Mouse (Mus musculus) midbrain, embryonic 15.5 days (tissue): ENCODE measurements around the gene Fgfr2. TPM values are rescaled to one million over a fixed set of nuclear protein-coding genes. Genes with fewer than 3 reads are reported as not detected.

Source experiments
- ATAC-seq: fragments of 200-750 bp; cut with Nextera tagmentation; replicated peaks from 2 replicates; pipeline ENCODE4 v1.8.0; 2017; ENCODE audit warnings: moderate TSS enrichment
- H3K27ac ChIP-seq: fragments of 300-500 bp; sonication (generic); 2 replicates; pipeline ENCODE4 v1.5.1; 2015; ENCODE audit warnings: mild to moderate bottlenecking, inconsistent platforms
- H3K27me3 ChIP-seq: fragments of 300-500 bp; sonication (generic); replicated peaks from 2 replicates; pipeline ENCODE4 v1.6.1; 2015; ENCODE audit warnings: inconsistent platforms
- H3K36me3 ChIP-seq: fragments of 300-500 bp; sonication (generic); replicated peaks from 2 replicates; pipeline ENCODE4 v1.6.1; 2015; ENCODE audit warnings: inconsistent platforms
- H3K4me1 ChIP-seq: fragments of 300-500 bp; sonication (generic); 2 replicates; pipeline ENCODE4 v1.6.1; 2015; ENCODE audit warnings: inconsistent platforms
- H3K4me2 ChIP-seq: fragments of 300-500 bp; sonication (generic); 2 replicates; pipeline ENCODE4 v1.6.1; 2015; ENCODE audit warnings: inconsistent platforms, mild to moderate bottlenecking, moderate library complexity
- H3K4me3 ChIP-seq: fragments of 300-500 bp; sonication (generic); 2 replicates; pipeline ENCODE4 v1.5.1; 2015; ENCODE audit warnings: mild to moderate bottlenecking, inconsistent platforms
- H3K9ac ChIP-seq: fragments of 300-500 bp; sonication (generic); 2 replicates; pipeline ENCODE4 v1.6.1; 2015; ENCODE audit warnings: mild to moderate bottlenecking, inconsistent platforms
- H3K9me3 ChIP-seq: fragments of 300-500 bp; sonication (generic); 2 replicates; pipeline ENCODE4 v1.6.1; 2016; ENCODE audit warnings: inconsistent platforms
- WGBS: fragments of 180-500 bp; shearing (Covaris S2); methylation state at CpG from one replicate; pipeline ENCODE4 v1.1.7; 2015; ENCODE audit warnings: mixed read lengths; 5-methylcytosine and 5-hydroxymethylcytosine counted together
- polyA plus RNA-seq: library from polyadenylated mRNA; unstranded; fragments of >200 nt; fragmentation: Nextera tagmentation; extraction: Ambion mirVana; gene quantifications from 2 replicates; pipeline ENCODE4 v1.2.1, GENCODE M21; 2015

The Fgfr2 gene
- polyA plus RNA-seq, 1 experiment from 2014 or later: 23.3 TPM

GRCm38 (mm10) chr7:133007343-133007742 is 115.8 kb downstream of the Fgfr2 start:
- H3K27me3 ChIP-seq: no peaks in the 10 kb centered on the region
- no peaks in the 10 kb centered on the region for H3K36me3 ChIP-seq
- no peak overlapping the region for H3K27ac ChIP-seq
- WGBS: 81% methylated on average over 11 of the region's 11 CpGs
- no peak overlapping the region for H3K4me2 ChIP-seq
- no peak overlapping the region for H3K4me3 ChIP-seq
- no peaks in the 10 kb centered on the region for H3K9me3 ChIP-seq
- no peak for ATAC-seq
- peaks cover 43% of the 10 kb centered on the region for H3K4me1 ChIP-seq
- no peak overlapping the region for H3K9ac ChIP-seq

- H3K27me3 ChIP-seq: no peaks in the 10 kb centered on the region
- 87% methylated on average over 7 of the region's 7 CpGs for WGBS
- H3K4me3 ChIP-seq: no peak overlapping the region
- no peak overlapping the region for H3K27ac ChIP-seq
- H3K4me1 ChIP-seq: peaks cover 33% of the 10 kb centered on the region
- no peak for ATAC-seq
- H3K9me3 ChIP-seq: no peaks in the 10 kb centered on the region
- no peaks in the 10 kb centered on the region for H3K36me3 ChIP-seq
- H3K4me2 ChIP-seq: no peak overlapping the region
- H3K9ac ChIP-seq: no peak overlapping the region
Measured at GRCm38 (mm10) chr7:133005772-133006171, 117.4 kb downstream of the Fgfr2 start.

- Histone ChIP-seq H3K27me3 (no peaks in the 10 kb centered on the region), H3K4me2 (no peak overlapping the region), H3K4me1 (peaks cover 20% of the 10 kb centered on the region), H3K27ac (0 out of 2 replicates have a peak overlapping the region, but pooled peaks have one; percentile 15), H3K36me3 (peaks cover 7% of the 10 kb centered on the region), H3K4me3 (no peak overlapping the region), H3K9me3 (no peaks in the 10 kb centered on the region), H3K9ac (no peak overlapping the region)
- 20% methylated on average over 3 of the region's 3 CpGs for WGBS
- ATAC-seq: no peak
Measured at GRCm38 (mm10) chr7:133003421-133003820, 119.7 kb downstream of the Fgfr2 start.

DNA sequence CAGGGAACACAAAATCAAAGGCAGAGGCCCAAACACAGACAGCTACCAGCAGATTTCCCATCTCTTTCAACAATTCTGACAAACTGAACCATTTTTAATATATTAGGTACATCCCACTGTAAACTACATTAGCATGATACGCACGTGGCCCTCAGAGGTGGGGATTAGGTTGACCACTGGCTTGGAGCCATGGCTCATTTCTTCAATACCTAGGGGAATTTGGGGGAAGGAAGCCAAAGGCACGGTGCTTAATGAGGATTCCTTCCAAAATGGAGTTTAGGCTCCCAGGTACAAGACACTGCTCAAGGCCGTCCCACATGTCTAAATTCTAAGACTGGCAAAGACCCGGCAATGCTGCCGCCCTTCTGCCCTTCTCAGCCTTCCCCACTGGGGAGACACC is 120.9 kb downstream of the Fgfr2 start:
- H3K4me1 ChIP-seq: peaks cover 19% of the 10 kb centered on the region
- H3K4me2 ChIP-seq: no peak overlapping the region
- H3K9me3 ChIP-seq: no peaks in the 10 kb centered on the region
- ATAC-seq: no peak
- no peak overlapping the region for H3K27ac ChIP-seq
- peaks cover 7% of the 10 kb centered on the region for H3K36me3 ChIP-seq
- no peak overlapping the region for H3K4me3 ChIP-seq
- no peaks in the 10 kb centered on the region for H3K27me3 ChIP-seq
- H3K9ac ChIP-seq: no peak overlapping the region
- WGBS: 79% methylated on average over 6 of the region's 6 CpGs

DNA sequence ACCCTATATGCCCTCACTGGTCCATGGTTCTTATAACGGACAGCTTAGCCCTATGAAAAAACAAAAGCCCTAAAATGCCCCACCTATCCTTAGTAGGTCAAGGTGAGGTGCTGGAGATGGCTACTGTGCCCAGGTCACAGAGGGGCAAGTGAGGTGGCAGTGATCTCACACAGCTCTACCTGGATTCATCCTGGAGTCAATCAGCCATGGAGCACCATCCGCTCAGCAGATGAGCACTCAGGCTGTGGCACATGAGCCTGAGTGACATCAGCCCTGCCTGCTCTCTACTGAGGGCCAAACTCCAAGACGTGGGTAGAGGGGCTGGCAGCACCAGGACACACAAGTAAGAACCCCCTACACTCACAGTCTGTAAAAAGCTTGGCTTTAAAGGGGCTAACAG is 121.8 kb downstream of the Fgfr2 start:
- H3K4me2 ChIP-seq: no peak overlapping the region
- no peak overlapping the region for H3K27ac ChIP-seq
- H3K9me3 ChIP-seq: no peaks in the 10 kb centered on the region
- no peak overlapping the region for H3K4me3 ChIP-seq
- 91% methylated on average over 3 of the region's 3 CpGs for WGBS
- H3K27me3 ChIP-seq: no peaks in the 10 kb centered on the region
- ATAC-seq: no peak
- H3K9ac ChIP-seq: no peak overlapping the region
- peaks cover 19% of the 10 kb centered on the region for H3K4me1 ChIP-seq
- peaks cover 7% of the 10 kb centered on the region for H3K36me3 ChIP-seq

DNA sequence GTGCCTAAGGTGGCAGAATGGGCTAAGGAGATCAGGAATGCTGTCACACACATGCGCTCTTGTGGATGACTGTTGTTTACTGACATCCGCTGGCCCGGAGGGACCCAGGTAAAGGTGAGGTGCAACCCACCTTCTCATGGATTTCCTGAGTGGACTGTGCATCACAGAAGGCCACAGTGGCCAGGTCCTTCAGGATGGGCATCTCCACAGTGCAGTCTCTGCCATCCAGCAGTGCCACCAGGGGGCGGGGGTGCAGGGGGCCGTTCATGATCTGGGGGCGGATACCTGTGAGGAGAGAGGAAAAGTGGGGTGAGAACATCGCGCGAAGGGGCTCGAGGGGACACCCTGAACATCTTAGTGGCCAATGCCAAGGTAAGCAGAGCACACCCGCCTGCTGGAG is 124.1 kb downstream of the Fgfr2 start:
- Histone ChIP-seq H3K27ac (no peak overlapping the region), H3K9ac (no peak overlapping the region), H3K4me1 (peaks cover 29% of the 10 kb centered on the region), H3K9me3 (no peaks in the 10 kb centered on the region), H3K27me3 (no peaks in the 10 kb centered on the region), H3K4me3 (no peak overlapping the region), H3K36me3 (peaks cover 7% of the 10 kb centered on the region), H3K4me2 (no peak overlapping the region)
- WGBS: 94% methylated on average over 11 of the region's 11 CpGs
- no peak for ATAC-seq

DNA sequence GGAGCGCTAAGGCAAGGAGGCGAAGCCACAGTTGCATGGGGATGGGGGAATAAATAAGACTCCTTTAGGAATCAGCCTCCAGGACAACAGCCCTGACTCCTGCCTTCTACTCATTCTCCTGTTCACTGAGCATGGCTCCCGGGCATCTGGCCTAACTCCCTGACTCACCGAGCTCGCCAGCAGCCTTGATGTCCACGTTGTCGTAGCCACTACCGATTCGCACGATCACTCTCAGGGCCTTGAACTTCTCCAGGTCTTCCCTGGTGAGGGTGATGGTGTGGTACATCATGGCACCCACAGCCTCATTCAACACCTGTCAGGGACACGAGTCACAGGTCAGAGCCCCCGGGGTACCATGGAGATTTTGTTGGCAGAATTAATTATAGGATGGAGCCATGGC is 124.5 kb downstream of the Fgfr2 start:
- no peak for ATAC-seq
- H3K9me3 ChIP-seq: no peaks in the 10 kb centered on the region
- peaks cover 7% of the 10 kb centered on the region for H3K36me3 ChIP-seq
- H3K27ac ChIP-seq: no peak overlapping the region
- no peak overlapping the region for H3K4me3 ChIP-seq
- no peak overlapping the region for H3K4me2 ChIP-seq
- H3K9ac ChIP-seq: no peak overlapping the region
- WGBS: 96% methylated on average over 12 of the region's 12 CpGs
- H3K27me3 ChIP-seq: no peaks in the 10 kb centered on the region
- H3K4me1 ChIP-seq: peaks cover 28% of the 10 kb centered on the region

GRCm38 (mm10) chr7:132996391-132996790 is 126.8 kb downstream of the Fgfr2 start:
- no peak overlapping the region for H3K4me2 ChIP-seq
- no peak overlapping the region for H3K9ac ChIP-seq
- no peaks in the 10 kb centered on the region for H3K27me3 ChIP-seq
- no peak for ATAC-seq
- H3K27ac ChIP-seq: no peak overlapping the region
- 93% methylated on average over 5 of the region's 5 CpGs for WGBS
- peaks cover 10% of the 10 kb centered on the region; the same call in 1 of the 2 replicates for H3K4me1 ChIP-seq
- H3K9me3 ChIP-seq: no peaks in the 10 kb centered on the region
- peaks cover 7% of the 10 kb centered on the region for H3K36me3 ChIP-seq
- H3K4me3 ChIP-seq: no peak overlapping the region

DNA sequence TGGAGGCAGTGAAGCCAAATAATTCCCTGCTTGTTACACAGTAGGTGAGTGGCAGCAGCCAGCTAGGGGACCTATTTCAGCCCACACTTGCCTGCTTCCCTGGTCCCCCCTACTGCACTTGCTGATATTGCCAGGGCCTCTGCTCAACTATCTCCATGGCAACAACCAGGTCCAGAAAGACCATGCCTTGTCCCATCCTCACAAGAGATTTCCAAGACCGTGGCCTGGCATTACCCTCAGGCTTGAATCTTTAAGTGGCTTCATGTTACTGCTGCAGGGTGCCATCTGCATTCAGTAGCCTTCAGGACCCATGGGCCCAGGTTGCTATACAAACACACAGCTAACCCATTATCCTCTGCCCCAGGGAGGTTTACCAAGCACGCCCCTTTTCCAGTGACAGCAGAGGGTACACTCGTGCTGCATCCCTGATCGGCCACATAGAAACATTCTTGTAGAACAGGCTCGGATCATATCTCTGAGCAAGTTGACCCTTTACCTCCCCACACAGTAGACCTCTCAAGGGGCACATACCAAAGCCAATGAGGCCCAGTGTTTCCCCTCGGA is 128.4 kb downstream of the Fgfr2 start:
- peak; percentile 59 for ATAC-seq
- H3K4me2 ChIP-seq: no peak overlapping the region
- H3K4me1 ChIP-seq: peaks cover 10% of the 10 kb centered on the region; the same call in 1 of the 2 replicates
- H3K9ac ChIP-seq: no peak overlapping the region
- WGBS: 51% methylated on average over 6 of the region's 6 CpGs
- H3K36me3 ChIP-seq: peaks cover 12% of the 10 kb centered on the region
- no peak overlapping the region for H3K4me3 ChIP-seq
- peak overlapping the region; percentile 48 for H3K27ac ChIP-seq
- no peaks in the 10 kb centered on the region for H3K9me3 ChIP-seq
- H3K27me3 ChIP-seq: no peaks in the 10 kb centered on the region

- Histone ChIP-seq H3K4me3 (no peak overlapping the region), H3K4me1 (peaks cover 10% of the 10 kb centered on the region; the same call in 1 of the 2 replicates), H3K4me2 (no peak overlapping the region), H3K27me3 (no peaks in the 10 kb centered on the region), H3K9me3 (no peaks in the 10 kb centered on the region), H3K9ac (no peak overlapping the region), H3K36me3 (peaks cover 13% of the 10 kb centered on the region), H3K27ac (peak overlapping the region; percentile 48)
- WGBS: 91% methylated on average over 8 of the region's 8 CpGs
- no peak for ATAC-seq
Measured at GRCm38 (mm10) chr7:132994120-132994519, 129.0 kb downstream of the Fgfr2 start.

DNA sequence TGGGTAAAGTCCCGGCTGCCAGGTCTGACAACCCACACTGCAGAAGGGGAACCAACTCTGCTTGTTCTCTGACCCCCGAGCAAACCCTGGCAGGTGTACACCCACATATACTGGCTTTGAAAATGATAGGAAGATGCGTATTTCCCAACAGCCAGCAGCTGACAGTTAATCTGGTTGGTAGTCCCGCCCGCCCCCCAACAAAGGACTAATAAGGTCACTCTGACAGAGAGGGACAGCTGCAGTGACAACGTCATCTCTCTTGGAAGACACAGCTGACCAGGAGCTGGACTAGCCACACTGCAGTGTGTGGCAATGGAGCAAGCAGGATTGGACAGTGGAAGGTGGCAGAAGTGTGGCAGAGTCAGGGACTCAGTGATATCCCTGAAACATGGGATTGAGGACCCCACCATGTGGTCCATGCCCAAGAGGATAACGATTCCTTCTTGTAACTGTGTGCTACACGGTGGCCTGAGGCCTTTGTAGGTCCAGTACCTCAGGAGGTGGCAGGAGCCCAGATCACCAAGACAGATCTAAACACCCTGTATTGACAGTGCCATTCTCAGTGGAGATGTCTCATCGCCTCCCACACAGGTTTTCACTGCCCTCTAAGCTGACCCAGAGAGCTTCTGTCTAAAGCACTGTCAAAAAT is 130.1 kb downstream of the Fgfr2 start:
- 87% methylated on average over 9 of the region's 9 CpGs for WGBS
- Histone ChIP-seq H3K4me3 (no peak overlapping the region), H3K27me3 (no peaks in the 10 kb centered on the region), H3K9me3 (no peaks in the 10 kb centered on the region), H3K4me1 (peaks cover 10% of the 10 kb centered on the region; the same call in 1 of the 2 replicates), H3K9ac (no peak overlapping the region), H3K36me3 (peaks cover 11% of the 10 kb centered on the region), H3K4me2 (no peak overlapping the region), H3K27ac (no peak overlapping the region)
- ATAC-seq: no peak

DNA sequence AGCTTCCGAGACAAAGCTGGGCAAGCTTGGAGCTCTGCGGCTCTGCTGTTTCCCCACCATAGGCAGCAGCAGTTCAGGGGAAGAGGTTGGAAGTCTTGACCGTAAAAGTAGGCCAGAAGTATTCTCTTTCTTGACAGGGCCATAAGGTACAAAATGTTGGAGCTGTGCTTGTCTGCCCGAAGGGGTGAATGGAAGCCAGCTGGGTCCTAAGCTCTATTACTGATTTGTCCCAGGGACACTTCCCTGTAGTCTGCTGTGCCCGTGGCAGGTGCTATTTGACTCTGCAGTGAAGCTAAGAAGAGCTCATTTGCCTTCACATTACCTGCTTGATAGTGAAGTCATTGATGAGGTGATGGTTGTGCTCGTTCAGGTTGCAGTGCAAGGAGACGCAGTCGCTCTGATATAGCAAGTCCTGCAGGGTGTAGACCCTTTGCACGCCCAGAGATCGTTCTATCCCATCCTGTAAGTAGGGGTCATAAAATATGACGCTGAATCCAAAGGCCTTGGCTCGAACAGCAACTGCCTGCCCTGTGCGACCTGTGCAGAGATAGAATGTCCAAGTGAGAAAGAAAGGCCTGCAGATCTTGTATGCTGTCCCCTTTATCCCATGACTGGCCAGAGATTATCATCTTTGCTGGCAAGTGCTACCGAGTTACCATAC is 131.8 kb downstream of the Fgfr2 start:
- Histone ChIP-seq H3K27ac (no peak overlapping the region), H3K27me3 (no peaks in the 10 kb centered on the region), H3K9me3 (no peaks in the 10 kb centered on the region), H3K4me2 (no peak overlapping the region), H3K9ac (no peak overlapping the region), H3K4me3 (no peak overlapping the region), H3K4me1 (peaks cover 10% of the 10 kb centered on the region; the same call in 1 of the 2 replicates), H3K36me3 (peaks cover 14% of the 10 kb centered on the region)
- 93% methylated on average over 14 of the region's 14 CpGs for WGBS
- ATAC-seq: no peak
